Mouse (Mus musculus) testis, adult 2 months (tissue): Measurements from ENCODE around the gene Wdr47. TPM values are rescaled to one million over a fixed set of nuclear protein-coding genes. Genes with fewer than 3 reads are reported as not detected.
A peak's percentile ranks its signal among the peaks of the same experiment; 100 is the strongest.

Source experiments
- H3K27ac ChIP-seq: fragments of 200-500 bp; 2 replicates; pipeline ENCODE4 v1.5.1; 2012; ENCODE audit warnings: low read depth, low read length; ENCODE audit not compliant: control insufficient read depth, insufficient read depth
- H3K27me3 ChIP-seq: fragments of 200-500 bp; 2 replicates; pipeline ENCODE4 v1.6.1; 2012; ENCODE audit warnings: mild to moderate bottlenecking, low read length, moderate library complexity; ENCODE audit not compliant: control insufficient read depth, insufficient read depth
- H3K36me3 ChIP-seq: fragments of 200-500 bp; 2 replicates; pipeline ENCODE4 v1.6.1; 2012; ENCODE audit warnings: mild to moderate bottlenecking, low read length; ENCODE audit not compliant: control insufficient read depth, insufficient read depth
- H3K4me1 ChIP-seq: fragments of 200-500 bp; 2 replicates; pipeline ENCODE4 v1.6.1; 2012; ENCODE audit warnings: low read length; ENCODE audit not compliant: control insufficient read depth, insufficient read depth
- H3K4me3 ChIP-seq: fragments of 200-500 bp; 2 replicates; pipeline ENCODE4 v1.5.1; 2012; ENCODE audit warnings: low read depth, mild to moderate bottlenecking, low read length, moderate library complexity, mixed read lengths; ENCODE audit not compliant: control insufficient read depth
- CTCF ChIP-seq: fragments of 200-500 bp; IDR thresholded peaks from 2 replicates; pipeline ENCODE4 v1.5.1; 2012; ENCODE audit warnings: low read depth, mild to moderate bottlenecking, inconsistent platforms, low read length, moderate library complexity; ENCODE audit not compliant: control insufficient read depth, insufficient read depth, insufficient replicate concordance
- POLR2A ChIP-seq: fragments of 200-500 bp; IDR thresholded peaks from 2 replicates; pipeline ENCODE4 v1.6.1; 2012; ENCODE audit warnings: low read depth, mild to moderate bottlenecking, inconsistent platforms, low read length, moderate library complexity; ENCODE audit not compliant: control insufficient read depth
- polyA plus RNA-seq: library from polyadenylated mRNA; depleted of rRNA; stranded (reverse); fragments of >200 nt; gene quantifications from 2 replicates; pipeline ENCODE4 v1.2.3, GENCODE M21; 2012; rRNA removed

Gene Wdr47
- polyA plus RNA-seq: 11.2 and 14.3 TPM in 2 replicates

- H3K4me1 ChIP-seq: no peaks in the 10 kb centered on the region
- H3K27me3 ChIP-seq: no peaks in the 10 kb centered on the region
- peak within 1 kb of the TSS; percentile 50 for H3K27ac ChIP-seq
- TF ChIP-seq CTCF (no peak), POLR2A (peak; percentile 94)
- H3K36me3 ChIP-seq: no peaks in the 10 kb centered on the region
- peak within 1 kb of the TSS; percentile 84 for H3K4me3 ChIP-seq
Measured at GRCm38 (mm10) chr3:108590786-108591529, at the start of gene Wdr47. Gene Wdr47, plus strand, starts transcription at chr3:108591279.

GRCm38 (mm10) chr3:108542299-108542698 is 48.8 kb upstream of the Wdr47 start:
- H3K27ac ChIP-seq: no peak overlapping the region
- H3K27me3 ChIP-seq: no peaks in the 10 kb centered on the region
- H3K4me3 ChIP-seq: no peak overlapping the region
- TF ChIP-seq CTCF (no peak), POLR2A (no peak)
- peaks cover 2% of the 10 kb centered on the region for H3K4me1 ChIP-seq
- no peaks in the 10 kb centered on the region for H3K36me3 ChIP-seq

DNA sequence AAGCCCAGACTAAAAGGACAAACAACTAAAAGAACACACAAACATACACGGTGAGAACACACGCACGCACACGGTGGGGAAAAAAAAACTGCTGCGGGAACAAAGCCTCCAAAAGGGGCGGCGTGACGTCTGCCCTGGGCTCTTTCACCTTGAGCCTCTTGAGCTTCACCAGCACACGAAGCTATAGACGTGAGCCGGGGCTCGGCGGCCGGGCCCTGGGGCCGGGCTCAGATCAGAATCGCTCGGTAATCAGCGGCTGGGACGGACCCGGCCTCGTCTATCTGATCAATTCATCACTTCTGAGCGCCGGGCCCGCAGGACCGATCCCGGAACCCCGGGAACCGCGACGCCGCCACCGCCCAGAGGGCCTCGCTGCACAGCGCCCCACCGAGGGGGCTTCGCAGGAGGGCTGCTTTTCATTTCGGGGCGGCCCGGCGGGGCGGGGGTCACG is 36.9 kb upstream of the Wdr47 start:
- H3K36me3 ChIP-seq: no peaks in the 10 kb centered on the region; the same call in 1 of the 2 replicates
- TF ChIP-seq CTCF (no peak), POLR2A (no peak)
- no peaks in the 10 kb centered on the region; the same call in 1 of the 2 replicates for H3K4me1 ChIP-seq
- peak overlapping the region; percentile 87 for H3K4me3 ChIP-seq
- no peaks in the 10 kb centered on the region for H3K27me3 ChIP-seq
- no peak overlapping the region for H3K27ac ChIP-seq

DNA sequence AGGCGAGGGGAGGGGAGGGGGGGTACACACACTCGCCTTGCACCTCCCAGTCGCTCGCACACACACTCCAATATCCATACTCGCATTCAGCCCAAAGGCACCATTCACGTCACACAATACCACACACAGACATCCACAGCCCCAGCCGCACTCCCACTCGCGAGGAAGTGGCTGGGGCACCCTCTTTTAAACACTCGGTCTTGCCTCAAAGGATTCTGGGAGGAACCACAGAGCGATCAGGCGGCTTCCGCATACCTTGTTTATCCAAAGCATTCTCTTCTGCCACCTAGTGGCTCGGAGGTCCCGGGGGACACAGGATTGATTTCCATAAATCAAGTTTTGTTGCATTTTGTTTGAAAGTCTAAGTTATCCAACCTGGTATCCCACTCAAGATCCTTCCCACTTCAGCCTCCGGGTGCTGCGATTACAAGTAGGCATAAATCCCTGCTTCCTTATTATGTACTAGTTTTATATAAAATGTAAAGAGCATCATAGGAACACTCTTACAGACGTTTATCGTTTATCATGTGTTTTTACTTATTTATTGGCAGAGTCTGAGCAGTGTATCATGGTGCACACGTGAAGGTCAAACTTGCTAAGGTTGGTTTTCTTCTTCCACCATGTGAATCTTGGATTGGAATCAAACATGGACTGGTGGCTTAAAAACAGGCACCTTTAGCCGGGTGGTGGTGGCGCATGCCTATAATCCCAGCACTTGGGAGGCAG is 36.3 kb upstream of the Wdr47 start:
- H3K4me3 ChIP-seq: peak overlapping the region; percentile 87
- no peaks in the 10 kb centered on the region; the same call in 1 of the 2 replicates for H3K36me3 ChIP-seq
- no peaks in the 10 kb centered on the region; the same call in 1 of the 2 replicates for H3K4me1 ChIP-seq
- TF ChIP-seq POLR2A: peak; percentile 100
- peak; percentile 67; the same call in 1 of the 2 replicates for TF ChIP-seq CTCF
- no peak overlapping the region for H3K27ac ChIP-seq
- no peaks in the 10 kb centered on the region for H3K27me3 ChIP-seq

GRCm38 (mm10) chr3:108557888-108558287 is 33.2 kb upstream of the Wdr47 start:
- no peak overlapping the region for H3K27ac ChIP-seq
- H3K4me3 ChIP-seq: no peak overlapping the region
- TF ChIP-seq POLR2A: no peak
- TF ChIP-seq CTCF: no peak
- no peaks in the 10 kb centered on the region for H3K27me3 ChIP-seq
- no peaks in the 10 kb centered on the region; the same call in 1 of the 2 replicates for H3K4me1 ChIP-seq
- no peaks in the 10 kb centered on the region; the same call in 1 of the 2 replicates for H3K36me3 ChIP-seq

- Histone ChIP-seq H3K4me3 (peak within 1 kb of the TSS; percentile 98), H3K36me3 (no peaks in the 10 kb centered on the region; the same call in 1 of the 2 replicates), H3K27ac (peak within 1 kb of the TSS; percentile 96), H3K27me3 (no peaks in the 10 kb centered on the region), H3K4me1 (no peaks in the 10 kb centered on the region; the same call in 1 of the 2 replicates)
- TF ChIP-seq POLR2A: peak; percentile 89
- TF ChIP-seq CTCF: no peak
Measured at GRCm38 (mm10) chr3:108562133-108562730, 28.8 kb upstream of the Wdr47 start, which contains the start of gene Tmem167b. Gene Tmem167b, minus strand, starts transcription at chr3:108562466.
